Mouse (Mus musculus) MEL (cell line): ENCODE data around the gene Dapp1. TPM values are rescaled to one million over a fixed set of nuclear protein-coding genes. Genes with fewer than 3 reads are reported as not detected.

ENCODE experiments used
- DNase-seq: peaks from one replicate; pipeline ENCODE4 v3.0.0; 2011; ENCODE audit warnings: low read depth, low spot score
- H3K27ac ChIP-seq: 2 replicates; pipeline ENCODE4 v1.5.1; 2012; ENCODE audit warnings: low read depth, mild to moderate bottlenecking, control low read depth, low read length, moderate library complexity; ENCODE audit not compliant: control insufficient read depth
- H3K27me3 ChIP-seq, 2 experiments: fragments of 150-350 bp in 1 of 2; sonication (generic) in 1 of 2; 2 replicates each; pipeline ENCODE4 v1.6.1; 2012; ENCODE audit warnings: low read length in 2 of 2, mild to moderate bottlenecking in 2 of 2, improper control_type of control experiment in 1 of 2, moderate library complexity in 1 of 2; ENCODE audit not compliant: insufficient read depth in 2 of 2, control insufficient read depth in 1 of 2
- H3K36me3 ChIP-seq, 2 experiments: 2 replicates each; pipeline ENCODE4 v1.6.1; 2012 to 2014; ENCODE audit warnings: low read length in 2 of 2, improper control_type of control experiment in 1 of 2, inconsistent platforms in 1 of 2, mild to moderate bottlenecking in 1 of 2; ENCODE audit not compliant: insufficient read depth in 2 of 2, control insufficient read depth in 1 of 2
- H3K4me1 ChIP-seq, 2 experiments: fragments of 150-350 bp in 1 of 2; sonication (generic) in 1 of 2; 2 replicates each; pipeline ENCODE4 v1.6.1; 2012; ENCODE audit warnings: low read length in 2 of 2, improper control_type of control experiment in 1 of 2, mild to moderate bottlenecking in 1 of 2; ENCODE audit not compliant: insufficient read depth in 2 of 2, control insufficient read depth in 1 of 2
- H3K4me3 ChIP-seq, 2 experiments: fragments of 150-350 bp in 1 of 2; sonication (generic) in 1 of 2; 2 replicates each; pipeline ENCODE4 v1.5.1; 2012; ENCODE audit warnings: low read depth in 2 of 2, low read length in 2 of 2, mild to moderate bottlenecking in 2 of 2, moderate library complexity in 2 of 2, control low read depth in 1 of 2, improper control_type of control experiment in 1 of 2; ENCODE audit not compliant: control insufficient read depth in 1 of 2, insufficient read depth in 1 of 2
- H3K79me2 ChIP-seq: 2 replicates; pipeline ENCODE4 v1.6.1; 2012; ENCODE audit warnings: mild to moderate bottlenecking, low read length, moderate library complexity; ENCODE audit not compliant: control insufficient read depth, poor library complexity, insufficient read depth
- H3K9ac ChIP-seq: 2 replicates; pipeline ENCODE4 v1.6.1; 2012; ENCODE audit warnings: low read depth, mild to moderate bottlenecking, control low read depth, low read length, moderate library complexity; ENCODE audit not compliant: control insufficient read depth, poor library complexity, severe bottlenecking
- H3K9me3 ChIP-seq: fragments of 150-350 bp; sonication (generic); replicated peaks from 2 replicates; pipeline ENCODE4 v1.6.1; 2012; ENCODE audit warnings: mild to moderate bottlenecking, low read length, improper control_type of control experiment, moderate library complexity; ENCODE audit not compliant: insufficient read depth
- CTCF ChIP-seq, 3 experiments: IDR thresholded peaks in 2 of 3; conservative IDR thresholded peaks in 1 of 3; 2 replicates each; pipeline ENCODE4 v1.5.1; 2011 to 2012; ENCODE audit warnings: low read length in 3 of 3, low read depth in 2 of 3, mild to moderate bottlenecking in 2 of 3, improper control_type of control experiment in 1 of 3, inconsistent platforms in 1 of 3, mixed read lengths in 1 of 3, moderate library complexity in 1 of 3; ENCODE audit not compliant: control insufficient read depth in 1 of 3, insufficient read depth in 1 of 3, poor library complexity in 1 of 3, severe bottlenecking in 1 of 3
- ELF1 ChIP-seq: IDR thresholded peaks from 2 replicates; pipeline ENCODE4 v1.6.1; 2014; ENCODE audit warnings: low read depth, mild to moderate bottlenecking, inconsistent platforms, low read length, improper control_type of control experiment, moderate library complexity
- GATA1 ChIP-seq: IDR thresholded peaks from 2 replicates; pipeline ENCODE4 v1.6.1; 2011; ENCODE audit warnings: low read depth, low read length, improper control_type of control experiment
- MAFK ChIP-seq: IDR thresholded peaks from 2 replicates; pipeline ENCODE4 v1.6.1; 2011; ENCODE audit warnings: low read depth, mild to moderate bottlenecking, low read length, improper control_type of control experiment, borderline replicate concordance
- MYB ChIP-seq: IDR thresholded peaks from 2 replicates; pipeline ENCODE4 v1.6.1; 2011; ENCODE audit warnings: mild to moderate bottlenecking, low read depth, low read length, improper control_type of control experiment
- NELFE ChIP-seq: IDR thresholded peaks from 2 replicates; pipeline ENCODE4 v1.6.1; 2011; ENCODE audit warnings: low read depth, low read length, improper control_type of control experiment
- POLR2AphosphoS2 ChIP-seq: IDR thresholded peaks from 2 replicates; pipeline ENCODE4 v1.6.1; 2011; ENCODE audit warnings: low read length, improper control_type of control experiment
- RAD21 ChIP-seq: IDR thresholded peaks from 2 replicates; pipeline ENCODE4 v1.6.1; 2011; ENCODE audit warnings: mild to moderate bottlenecking, low read depth, low read length, improper control_type of control experiment
- RCOR1 ChIP-seq: IDR thresholded peaks from 2 replicates; pipeline ENCODE4 v1.6.1; 2012; ENCODE audit warnings: low read depth, mild to moderate bottlenecking, inconsistent platforms, low read length, improper control_type of control experiment
- SIN3A ChIP-seq: IDR thresholded peaks from 2 replicates; pipeline ENCODE4 v1.6.1; 2012; ENCODE audit warnings: low read length, improper control_type of control experiment, inconsistent platforms
- USF2 ChIP-seq, 2 experiments: IDR thresholded peaks; 2 replicates each; pipeline ENCODE4 v1.6.1; 2011 to 2012; ENCODE audit warnings: improper control_type of control experiment in 2 of 2, low read length in 2 of 2, borderline replicate concordance in 1 of 2, inconsistent platforms in 1 of 2, low read depth in 1 of 2, mild to moderate bottlenecking in 1 of 2; ENCODE audit not compliant: insufficient read depth in 1 of 2
- ZNF384 ChIP-seq: IDR thresholded peaks from 2 replicates; pipeline ENCODE4 v1.6.1; 2012; ENCODE audit warnings: low read depth, mild to moderate bottlenecking, inconsistent platforms, low read length, improper control_type of control experiment
- polyA plus RNA-seq, 2 experiments: library from polyadenylated mRNA; stranded (reverse) in 1 of 2; unstranded in 1 of 2; fragments of >175 nt in 1 of 2; fragments of >200 nt in 1 of 2; gene quantifications; 2 replicates each; pipeline versions ENCODE4 v1.2.1 to v1.2.4; 2012; ENCODE audit warnings: low replicate concordance in 2 of 2, low read depth in 1 of 2; ENCODE audit not compliant: insufficient read length in 2 of 2, insufficient read depth in 1 of 2, missing spikeins in 1 of 2
- total RNA-seq: library from RNA; depleted of rRNA; stranded (reverse); fragments of 300-350 nt; gene quantifications from 2 replicates; pipeline ENCODE4 v1.2.3, GENCODE M21; 2012

Dapp1 gene
- total and polyA plus RNA-seq, 3 experiments: 45.7 to 91.5 (median 67.3) TPM

GRCm38 (mm10) chr3:137929940-137930339, 51.4 kb downstream of the Dapp1 start:
- Histone ChIP-seq H3K79me2 (no peaks in the 10 kb centered on the region), H3K27me3 (no peaks in the 10 kb centered on the region), H3K9me3 (no peaks in the 10 kb centered on the region), H3K36me3 (peaks cover 10 to 13% of the 10 kb centered on the region in 2 experiments), H3K27ac (peak overlapping the region; percentile 49; the same call in 1 of the 2 replicates), H3K4me1 (peaks cover 3 to 6% of the 10 kb centered on the region in 2 experiments; a peak in 2 of 4 replicates), H3K4me3 (no peak overlapping the region), H3K9ac (no peak overlapping the region)
- DNase-seq: peak; percentile 39
- TF ChIP-seq MYB: 0 out of 2 replicates have a peak, but pooled peaks have one; percentile 2
- 0 out of 2 replicates have a peak, but pooled peaks have one; percentile 21 for TF ChIP-seq MAFK
- peak; percentile 40; the same call in 1 of the 2 replicates for TF ChIP-seq POLR2AphosphoS2
- TF ChIP-seq RCOR1: no peak
- TF ChIP-seq CTCF (IDR thresholded peaks at IDR 0.05 in 2 of 3, conservative IDR thresholded peaks at IDR 0.05 in 1 of 3; ENCODE audit: control insufficient read depth in 1 of 3, insufficient read depth in 1 of 3, low read depth in 2 of 3, low read length in 3 of 3, poor library complexity in 1 of 3, severe bottlenecking in 1 of 3): no peak
- TF ChIP-seq NELFE: 0 out of 2 replicates have a peak, but pooled peaks have one; percentile 19

- no peak for DNase-seq
- TF ChIP-seq RAD21 (peak; percentile 20), ELF1 (no peak)
- Histone ChIP-seq H3K9ac (no peak overlapping the region), H3K4me1 (peaks cover 3 to 6% of the 10 kb centered on the region in 2 experiments; a peak in 2 of 4 replicates), H3K27ac (no peak overlapping the region), H3K27me3 (no peaks in the 10 kb centered on the region), H3K4me3 (no peak overlapping the region), H3K36me3 (peaks cover 10 to 12% of the 10 kb centered on the region in 2 experiments), H3K79me2 (0 out of 2 replicates have a peak, but pooled peaks cover 1% of the 10 kb centered on the region), H3K9me3 (no peaks in the 10 kb centered on the region)
Observed at GRCm38 (mm10) chr3:137927010-137927409, 54.3 kb downstream of the Dapp1 start.

- no peak for DNase-seq
- no peak overlapping the region for H3K4me3 ChIP-seq
- peaks cover 11 to 23% of the 10 kb centered on the region in 2 experiments for H3K36me3 ChIP-seq
- H3K9ac ChIP-seq: no peak overlapping the region
- peaks cover 5 to 8% of the 10 kb centered on the region in 2 experiments for H3K4me1 ChIP-seq
- H3K79me2 ChIP-seq: peaks cover 17% of the 10 kb centered on the region
- TF ChIP-seq MAFK (no peak), SIN3A (no peak), GATA1 (peak; percentile 55; the same call in 1 of the 2 replicates), ZNF384 (peak; percentile 59), USF2 (IDR thresholded peaks at IDR 0.05; ENCODE audit: borderline replicate concordance in 1 of 2, insufficient read depth in 1 of 2, low read depth in 1 of 2, low read length in 2 of 2) (no peak)
- no peaks in the 10 kb centered on the region for H3K9me3 ChIP-seq
- H3K27me3 ChIP-seq: no peaks in the 10 kb centered on the region
- no peak overlapping the region for H3K27ac ChIP-seq
Observed at GRCm38 (mm10) chr3:137920594-137920993, 60.8 kb downstream of the Dapp1 start.
